Mouse (Mus musculus): ENCODE results near the gene Spred2. TPM values are rescaled to one million over a fixed set of nuclear protein-coding genes. Genes with fewer than 3 reads are reported as not detected.

The Spred2 gene
- total and polyA plus RNA-seq, 3 experiments = 7.8 to 76.0 (median 25.9) TPM

GRCm38 (mm10) chr11:19925976-19926842, 2.0 kb downstream of the Spred2 start:
- Histone ChIP-seq H3K36me3 (ENCODE audit: control insufficient read depth in 1 of 2, insufficient read depth in 2 of 2, low read length in 2 of 2) (peaks cover 3 to 45% of the 10 kb centered on the region in 2 experiments; a peak in 3 of 4 replicates), H3K79me2 (ENCODE audit: control insufficient read depth, insufficient read depth, low read length, poor library complexity) (peaks cover 66% of the 10 kb centered on the region), H3K9ac (ENCODE audit: control insufficient read depth, low read depth, low read length, poor library complexity, severe bottlenecking) (peak overlapping the region; percentile 92), H3K4me1 (ENCODE audit: control insufficient read depth in 1 of 2, insufficient read depth in 2 of 2, low read length in 2 of 2) (peaks cover 26 to 37% of the 10 kb centered on the region in 2 experiments), H3K27me3 (ENCODE audit: control insufficient read depth in 1 of 2, insufficient read depth in 2 of 2, low read length in 2 of 2) (no peaks in the 10 kb centered on the region), H3K4me3 (ENCODE audit: control insufficient read depth in 1 of 2, insufficient read depth in 1 of 2, low read depth in 2 of 2, low read length in 2 of 2) (peak overlapping the region; percentile 84 to 96), H3K9me3 (replicated peaks; ENCODE audit: insufficient read depth, low read length) (no peaks in the 10 kb centered on the region), H3K27ac (ENCODE audit: control insufficient read depth, low read depth, low read length) (peak overlapping the region; percentile 87)
- peak; percentile 92 for DNase-seq (ENCODE audit: low read depth, low spot score)
- no peak for TF ChIP-seq TCF12 (IDR thresholded peaks at IDR 0.05; ENCODE audit: low read depth, low read length)
- peak; percentile 61 for TF ChIP-seq MAZ (IDR thresholded peaks at IDR 0.05; ENCODE audit: low read depth, low read length)
- TF ChIP-seq RAD21 (IDR thresholded peaks at IDR 0.05; ENCODE audit: low read depth, low read length) = no peak
- TF ChIP-seq NRF1 (IDR thresholded peaks at IDR 0.05; ENCODE audit: insufficient read depth, low read depth, low read length, poor library complexity, severe bottlenecking) = no peak
- TF ChIP-seq TAL1 (IDR thresholded peaks at IDR 0.05; ENCODE audit: low read length) = peak; percentile 18; the same call in 1 of the 2 replicates
- TF ChIP-seq USF1 (IDR thresholded peaks at IDR 0.05; ENCODE audit: low read depth, low read length) = 0 out of 2 replicates have a peak, but pooled peaks have one; percentile 69
- 0 out of 2 replicates have a peak, but pooled peaks have one; percentile 18 for TF ChIP-seq E2F4 (IDR thresholded peaks at IDR 0.05; ENCODE audit: borderline replicate concordance, low read depth, low read length)
- TF ChIP-seq POLR2A (IDR thresholded peaks at IDR 0.05; ENCODE audit: control insufficient read depth in 1 of 2, insufficient read depth in 1 of 2, low read depth in 1 of 2, low read length in 2 of 2, poor library complexity in 1 of 2) = no peak
- peak; percentile 14; the same call in 1 of the 2 replicates for TF ChIP-seq RCOR1 (IDR thresholded peaks at IDR 0.05; ENCODE audit: low read depth, low read length)
- TF ChIP-seq ZC3H11A (IDR thresholded peaks at IDR 0.05; ENCODE audit: low read depth, low read length) = peak; percentile 43; the same call in 1 of the 2 replicates
- TF ChIP-seq EP300 (IDR thresholded peaks at IDR 0.05; ENCODE audit: low read depth in 1 of 2, low read length in 2 of 2) = peak in 1 of 2 experiments; percentile 16; a peak in 3 of 4 replicates
- TF ChIP-seq CHD2 (IDR thresholded peaks at IDR 0.05; ENCODE audit: low read length) = no peak
- TF ChIP-seq CHD1 (IDR thresholded peaks at IDR 0.05; ENCODE audit: low read depth, low read length) = no peak; the same call in 1 of the 2 replicates
- no peak for TF ChIP-seq JUND (IDR thresholded peaks at IDR 0.05; ENCODE audit: low read depth, low read length)
- TF ChIP-seq GABPA (IDR thresholded peaks at IDR 0.05; ENCODE audit: low read depth, low read length) = no peak
- 0 out of 2 replicates have a peak, but pooled peaks have one; percentile 3 for TF ChIP-seq ETS1 (IDR thresholded peaks at IDR 0.05; ENCODE audit: low read depth, low read length)
- TF ChIP-seq MEF2A (IDR thresholded peaks at IDR 0.05; ENCODE audit: extremely low read depth, insufficient replicate concordance, low read depth, low read length, poor library complexity, severe bottlenecking) = no peak
- 0 out of 2 replicates have a peak, but pooled peaks have one; percentile 36 for TF ChIP-seq GATA1 (IDR thresholded peaks at IDR 0.05; ENCODE audit: low read depth, low read length)
- TF ChIP-seq ZMIZ1 (IDR thresholded peaks at IDR 0.05; ENCODE audit: low read depth, low read length) = 0 out of 2 replicates have a peak, but pooled peaks have one; percentile 27
- no peak for TF ChIP-seq POLR2AphosphoS5 (IDR thresholded peaks at IDR 0.05; ENCODE audit: borderline replicate concordance, low read depth, low read length)
- TF ChIP-seq MAX (IDR thresholded peaks at IDR 0.05; ENCODE audit: low read length) = no peak; the same call in 1 of the 2 replicates
- TF ChIP-seq CTCF (IDR thresholded peaks at IDR 0.05 in 2 of 3, conservative IDR thresholded peaks at IDR 0.05 in 1 of 3; ENCODE audit: control insufficient read depth in 1 of 3, insufficient read depth in 1 of 3, low read depth in 2 of 3, low read length in 3 of 3, poor library complexity in 1 of 3, severe bottlenecking in 1 of 3) = no peak
- peak; percentile 28 for TF ChIP-seq MXI1 (IDR thresholded peaks at IDR 0.05; ENCODE audit: low read depth, low read length)
- TF ChIP-seq SMC3 (IDR thresholded peaks at IDR 0.05; ENCODE audit: low read depth, low read length) = no peak
- no peak for TF ChIP-seq MYB (IDR thresholded peaks at IDR 0.05; ENCODE audit: low read depth, low read length)
- no peak for TF ChIP-seq ZNF384 (IDR thresholded peaks at IDR 0.05; ENCODE audit: low read depth, low read length)
- 0 out of 2 replicates have a peak, but pooled peaks have one; percentile 34 for TF ChIP-seq BHLHE40 (IDR thresholded peaks at IDR 0.05; ENCODE audit: borderline replicate concordance, low read depth, low read length)
- no peak for TF ChIP-seq TBP (IDR thresholded peaks at IDR 0.05; ENCODE audit: low read depth, low read length)
- TF ChIP-seq POLR2AphosphoS2 (IDR thresholded peaks at IDR 0.05; ENCODE audit: low read length) = no peak
- no peak for TF ChIP-seq UBTF (IDR thresholded peaks at IDR 0.05; ENCODE audit: borderline replicate concordance, insufficient read depth, low read depth, low read length)
- TF ChIP-seq MAFK (IDR thresholded peaks at IDR 0.05; ENCODE audit: borderline replicate concordance, low read depth, low read length) = no peak
- no peak; the same call in 1 of the 2 replicates for TF ChIP-seq HCFC1 (IDR thresholded peaks at IDR 0.05; ENCODE audit: low read depth, low read length)
- TF ChIP-seq MYC (IDR thresholded peaks at IDR 0.05; ENCODE audit: low read depth, low read length) = no peak
- peak; percentile 31; the same call in 1 of the 2 replicates for TF ChIP-seq KAT2A (conservative IDR thresholded peaks at IDR 0.05; ENCODE audit: low read depth, low read length)
- TF ChIP-seq ELF1 (IDR thresholded peaks at IDR 0.05; ENCODE audit: low read depth, low read length) = no peak
